Comparison of ENCODE assay signal across 20 mouse cellular contexts in genomic region chr14:73439802-73440309, GRCm38 (mm10). TPM values are rescaled to one million over a fixed set of nuclear protein-coding genes. Genes with fewer than 3 reads are reported as not detected.
DNase-seq lines count a peak whose midpoint lies in the region; TF ChIP-seq lines count a peak whose summit lies in the region.
"Had no signal": no experiment of that assay in that cellular context is flagged by ENCODE, and none has a peak within 500 bp of the region (broad histone marks: within the 10 kb centered on the region; RNA-seq: fewer than 3 reads in every experiment).

No protein-coding gene starts in this region.

- H3K27me3 ChIP-seq in C2C12 (ENCODE audit: control insufficient read depth, insufficient read depth, insufficient read length) (no peaks in the 10 kb centered on the region), myocyte (ENCODE audit: control insufficient read depth, insufficient read depth, insufficient read length) (no peaks in the 10 kb centered on the region)
- H3K27me3 ChIP-seq: embryonic facial prominence, embryonic 12.5 days; forebrain, embryonic 13.5 days; forebrain, embryonic 15.5 days; Patski had no signal

- H3K79me2 ChIP-seq in C2C12 (ENCODE audit: control insufficient read depth, insufficient read depth) = no peaks in the 10 kb centered on the region
- H3K79me2 ChIP-seq in myocyte (ENCODE audit: control insufficient read depth, insufficient read depth) = no peaks in the 10 kb centered on the region

- H3K79me3 ChIP-seq in C2C12 (ENCODE audit: low read depth) = no peaks in the 10 kb centered on the region

- H3K4me3 ChIP-seq in C2C12 (ENCODE audit: insufficient read depth, poor library complexity, severe bottlenecking) (no peak overlapping the region), myocyte (no peak overlapping the region)
- H3K4me3 ChIP-seq: embryonic facial prominence, embryonic 10.5 days; embryonic facial prominence, embryonic 12.5 days; forebrain, embryonic 13.5 days; forebrain, embryonic 15.5 days had no signal

- H3ac ChIP-seq in C2C12 (ENCODE audit: control insufficient read depth, insufficient read length, low read depth) (no peak overlapping the region), myocyte (ENCODE audit: control insufficient read depth, insufficient read length) (no peak overlapping the region)

- TF ChIP-seq POLR2A in myocyte (IDR thresholded peaks at IDR 0.05; ENCODE audit: insufficient read length, low read depth) = no peak

- peak overlapping the region; percentile 42 for H3K4me2 ChIP-seq in myocyte (ENCODE audit: low read depth)
- H3K4me2 ChIP-seq: embryonic facial prominence, embryonic 12.5 days; forebrain, embryonic 13.5 days; forebrain, embryonic 15.5 days had no signal

- DNase-seq in 3134 (ENCODE audit: extremely low read depth, insufficient read length, low spot score) = peak; percentile 61
- DNase-seq in adrenal gland, adult 2 months = no peak
- no peak for DNase-seq in adrenal gland, adult 8-10 months
- DNase-seq: adrenal gland, postnatal 10 days; adrenal gland, postnatal 25 days; B cell, adult 2 months; cerebellum, adult 11 months; cerebellum, adult 18-20 months; cerebellum, adult 8-10 months; cerebellum, adult 9-11 months; cerebellum, postnatal 25 days; forebrain, postnatal 0 days had no signal

- no peak for TF ChIP-seq CTCF in C2C12 (IDR thresholded peaks at IDR 0.05; ENCODE audit: control insufficient read depth, insufficient read depth, insufficient read length)

- H3K36me3 ChIP-seq in C2C12 (ENCODE audit: control insufficient read depth, insufficient read depth) (no peaks in the 10 kb centered on the region), myocyte (ENCODE audit: control insufficient read depth, insufficient read depth) (no peaks in the 10 kb centered on the region)
- H3K36me3 ChIP-seq: embryonic facial prominence, embryonic 10.5 days; embryonic facial prominence, embryonic 12.5 days; forebrain, embryonic 15.5 days; G1E had no signal

TF ChIP-seq in C2C12, 6 proteins besides CTCF, POLR2A, EP300 and RAD21:
- TF ChIP-seq USF1 (IDR thresholded peaks at IDR 0.05; ENCODE audit: low read depth) (peak; percentile 50), FOSL1 (IDR thresholded peaks at IDR 0.05; ENCODE audit: insufficient read depth, low read length, poor library complexity, severe bottlenecking) (no peak)

TF ChIP-seq in myocyte, 11 proteins besides CTCF, POLR2A, EP300 and RAD21:
- TF ChIP-seq MAX (IDR thresholded peaks at IDR 0.05; ENCODE audit: low read depth) = no peak
- TF ChIP-seq E2F4 (IDR thresholded peaks at IDR 0.05; ENCODE audit: insufficient read depth) = no peak
- TF ChIP-seq CEBPB (IDR thresholded peaks at IDR 0.05; ENCODE audit: insufficient read depth, poor library complexity, severe bottlenecking) = peak; percentile 63
- no peak for TF ChIP-seq USF1 (IDR thresholded peaks at IDR 0.05; ENCODE audit: low read depth)
- TF ChIP-seq POLR2AphosphoS2 (IDR thresholded peaks at IDR 0.05; ENCODE audit: insufficient read length, low read depth) = no peak

RNA-seq across cellular contexts. Expression of gene Itm2b, which starts 54.8 kb away (rescaled TPM):
- polyA plus RNA-seq in C2C12 (2012; fragmentation: generic; extraction: Trizol) (153 TPM), myocyte (2012; fragmentation: generic; extraction: Trizol) (530 TPM)
- total RNA-seq in adrenal gland, adult 2 months (2021) = 1,000 to 10,000 TPM; 1,107 to 1,115 TPM
- 828 and 985 TPM in 2 replicates for polyA plus RNA-seq in adrenal gland, adult 2 months (2012; rRNA removed)
- total RNA-seq in adrenal gland, adult 8-10 months (2022) = 1,000 to 10,000 TPM in 2 of 4 experiments, 100 to 1,000 TPM in 2; 972 to 1,094 (median 1,035) TPM
